Mouse (Mus musculus) left cerebral cortex, postnatal 4 days (tissue): ENCODE results near the gene Krt80. TPM values are rescaled to one million over a fixed set of nuclear protein-coding genes. Genes with fewer than 3 reads are reported as not detected.
A peak's percentile ranks its signal among the peaks of the same experiment; 100 is the strongest.

ENCODE experiments used
- DNase-seq: peaks from one replicate; pipeline ENCODE4 v3.0.0-alpha.2; 2022
- intact Hi-C: fragments of 180-260 bp; cut with DNase I; formaldehyde crosslinking; loops from one replicate; pipeline ENCODE4 v1.15.1; 2025
- total RNA-seq, 2 experiments: library from RNA; stranded (reverse); gene quantifications; 2 replicates each; pipeline ENCODE4 v1.2.3; 2021

The Krt80 gene
- total RNA-seq, 2 experiments from 2014 or later: 0.46 to 0.60 TPM

- intact Hi-C loops: no loop called here
- DNase-seq: no peak
These were observed 49.8 kb downstream of the Krt80 start for GRCm38 (mm10) chr15:101320010-101320617.

DNA sequence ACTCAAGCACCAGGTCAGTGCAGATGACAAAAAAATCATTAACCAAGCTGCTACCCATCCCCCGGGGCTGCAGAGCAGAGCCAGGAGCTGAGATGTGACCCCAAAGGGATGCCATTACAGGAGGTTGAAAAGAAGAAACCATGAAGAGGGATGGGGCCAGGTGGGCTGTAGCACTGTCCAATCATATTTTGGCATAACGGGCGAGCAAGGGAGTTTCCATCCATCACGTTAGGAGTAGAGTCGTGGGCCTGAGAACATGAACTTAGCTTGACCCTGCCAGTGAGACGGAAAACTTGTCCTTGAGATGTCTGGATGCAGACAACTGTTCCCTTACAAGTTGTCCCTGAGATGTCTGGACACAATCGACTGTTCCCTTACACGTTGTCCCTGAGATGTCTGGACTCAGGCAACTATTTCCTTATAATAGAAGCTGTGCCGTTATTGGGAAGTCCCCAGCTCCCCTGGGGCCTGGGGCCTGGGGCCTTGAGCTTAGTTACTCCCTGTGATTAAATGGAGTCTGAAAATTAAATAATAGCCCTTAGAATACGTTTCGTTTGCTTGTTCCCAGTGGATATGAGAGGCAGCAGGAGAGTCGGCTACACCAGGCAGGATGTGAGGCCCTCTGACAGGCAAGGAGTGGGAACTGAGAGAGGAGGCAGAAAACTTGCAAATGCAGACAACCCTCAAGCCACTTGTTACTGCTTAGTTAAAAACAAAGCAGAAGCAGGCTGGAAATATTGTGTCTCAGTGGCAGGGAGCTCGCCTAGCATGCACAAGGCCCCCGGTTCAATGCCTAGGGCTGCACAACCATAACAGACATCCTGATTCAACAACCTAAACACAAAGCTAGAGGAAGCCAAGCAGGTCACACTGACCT lies 50.8 kb downstream of the Krt80 start:
- DNase-seq: no peak
- intact Hi-C loops: no loop called here

DNA sequence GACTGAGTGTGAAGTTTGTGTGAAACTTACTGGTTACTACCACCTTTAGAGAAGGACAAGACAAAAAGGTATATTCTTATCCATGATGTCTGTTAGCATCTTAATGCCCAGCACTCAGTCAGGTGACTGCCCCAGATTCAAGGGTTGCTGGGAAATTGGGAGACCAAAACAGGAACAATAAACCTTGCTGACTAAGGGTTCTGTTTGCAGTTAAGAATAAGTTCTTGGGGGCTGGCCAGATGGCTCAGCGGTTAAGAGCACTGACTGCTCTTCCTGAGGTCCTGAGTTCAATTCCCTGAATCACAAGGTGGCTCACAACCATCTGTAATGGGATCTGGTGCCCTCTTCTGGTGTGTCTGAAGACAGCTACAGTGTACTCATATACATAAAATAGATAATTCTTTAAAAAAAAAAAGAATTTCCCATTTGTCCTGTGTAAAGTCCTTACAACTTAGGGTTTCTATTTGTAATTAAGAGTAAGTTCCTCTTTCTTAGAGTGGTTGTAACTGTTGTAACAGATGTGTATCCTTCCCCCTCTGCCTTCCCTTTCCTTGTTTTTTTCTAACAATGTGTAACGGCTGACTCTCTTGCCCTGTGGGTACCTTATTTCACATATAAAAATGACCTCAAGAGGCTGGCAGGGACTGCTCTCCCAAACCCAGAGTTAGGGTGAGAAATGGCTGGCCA lies 52.0 kb downstream of the Krt80 start:
- intact Hi-C loops: loop anchor here (2.0 kb wide), 1 partner anchor 79 kb away; no protein-coding TSS in a partner anchor
- DNase-seq: no peak

DNA sequence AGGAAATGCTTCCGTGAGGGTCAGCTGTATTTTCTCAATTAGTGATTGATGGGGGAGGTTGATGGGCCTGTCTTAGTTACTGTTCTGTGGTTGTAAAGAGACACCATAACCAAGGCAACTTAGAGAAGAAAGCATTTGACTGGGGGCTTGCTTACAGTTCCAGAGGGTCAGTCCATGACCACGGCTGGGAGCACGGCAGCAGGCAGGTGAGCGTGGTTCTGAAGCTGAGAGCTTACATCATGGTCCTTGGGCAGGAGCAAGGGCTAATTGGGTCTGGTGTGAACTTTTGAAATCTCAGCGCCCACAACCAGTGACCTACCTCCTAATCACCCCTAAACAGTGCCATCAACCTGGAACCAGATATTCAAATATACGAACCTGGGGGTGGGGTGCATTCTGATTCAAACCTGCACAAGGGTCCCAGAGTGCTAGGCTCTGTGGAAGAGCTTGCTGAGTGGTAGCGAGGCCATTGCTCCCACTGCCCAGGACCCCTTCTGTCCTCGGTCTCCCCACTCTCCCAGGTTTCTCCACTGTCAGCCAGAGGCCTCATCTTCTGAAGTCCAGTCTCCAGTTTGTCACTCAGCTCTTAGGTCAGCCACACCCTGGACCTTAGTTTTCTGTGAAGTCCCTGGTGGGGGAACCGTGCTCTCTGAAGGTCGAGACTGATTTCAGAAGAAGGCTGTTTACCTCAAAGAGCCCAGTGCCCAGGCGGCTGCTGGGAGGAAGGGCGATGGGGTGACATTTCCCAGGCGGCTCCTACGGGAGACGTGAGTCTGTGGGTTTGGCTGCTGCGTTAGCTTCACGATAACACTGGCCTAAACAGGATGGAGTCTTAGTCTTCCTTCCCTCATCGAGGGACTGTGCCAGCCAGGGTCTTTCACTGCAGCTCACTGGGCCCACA lies 52.8 kb downstream of the Krt80 start:
- no peak for DNase-seq
- intact Hi-C loops: loop anchor here (2.0 kb wide), 1 partner anchor 78 kb away; no protein-coding TSS in a partner anchor

DNA sequence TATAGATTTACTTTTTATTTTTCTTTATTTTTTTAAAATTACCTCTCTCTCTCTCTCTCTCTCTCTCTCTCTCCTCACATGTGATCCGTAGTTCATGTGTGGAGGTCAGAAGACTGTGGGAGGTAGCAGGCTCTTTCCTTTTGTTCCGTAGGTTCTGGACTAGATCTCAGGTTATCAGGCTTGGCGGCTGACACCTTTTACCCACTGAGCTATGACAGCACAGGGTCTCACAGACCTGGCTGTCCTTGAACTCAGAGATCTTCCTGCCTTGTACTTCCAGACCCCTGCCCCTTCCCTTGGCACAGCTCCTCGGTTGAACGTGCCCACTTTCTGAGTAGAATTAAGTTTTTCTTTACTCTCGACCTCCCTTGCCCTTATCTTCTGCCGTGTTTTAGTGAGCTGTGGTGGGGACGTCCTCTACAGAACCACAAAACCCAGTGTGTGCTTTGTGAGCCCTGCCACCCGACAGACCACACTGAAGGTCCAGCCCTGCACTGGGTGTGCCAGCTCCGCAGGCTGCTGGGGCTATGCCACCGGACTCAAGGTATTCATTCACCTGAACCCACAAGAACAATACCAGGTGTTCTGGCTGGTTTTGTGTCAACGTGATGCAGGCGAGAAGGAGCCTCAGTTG lies 53.6 kb downstream of the Krt80 start:
- DNase-seq: no peak
- intact Hi-C loops: loop anchor here (2.0 kb wide), 1 partner anchor 78 kb away; no protein-coding TSS in a partner anchor

GRCm38 (mm10) chr15:101315832-101316231 lies 54.1 kb downstream of the Krt80 start:
- intact Hi-C loops: loop anchor here (2.0 kb wide), 1 partner anchor 77 kb away; no protein-coding TSS in a partner anchor
- DNase-seq: peak; percentile 92

GRCm38 (mm10) chr15:101315378-101315777 lies 54.6 kb downstream of the Krt80 start:
- intact Hi-C loops: no loop called here

GRCm38 (mm10) chr15:101312006-101312405 lies 58.0 kb downstream of the Krt80 start:
- DNase-seq: no peak
- intact Hi-C loops: no loop called here

More at GRCm38 (mm10) chr15:101315378-101315777, 54.6 kb downstream of the Krt80 start:
- no peak for DNase-seq

DNA sequence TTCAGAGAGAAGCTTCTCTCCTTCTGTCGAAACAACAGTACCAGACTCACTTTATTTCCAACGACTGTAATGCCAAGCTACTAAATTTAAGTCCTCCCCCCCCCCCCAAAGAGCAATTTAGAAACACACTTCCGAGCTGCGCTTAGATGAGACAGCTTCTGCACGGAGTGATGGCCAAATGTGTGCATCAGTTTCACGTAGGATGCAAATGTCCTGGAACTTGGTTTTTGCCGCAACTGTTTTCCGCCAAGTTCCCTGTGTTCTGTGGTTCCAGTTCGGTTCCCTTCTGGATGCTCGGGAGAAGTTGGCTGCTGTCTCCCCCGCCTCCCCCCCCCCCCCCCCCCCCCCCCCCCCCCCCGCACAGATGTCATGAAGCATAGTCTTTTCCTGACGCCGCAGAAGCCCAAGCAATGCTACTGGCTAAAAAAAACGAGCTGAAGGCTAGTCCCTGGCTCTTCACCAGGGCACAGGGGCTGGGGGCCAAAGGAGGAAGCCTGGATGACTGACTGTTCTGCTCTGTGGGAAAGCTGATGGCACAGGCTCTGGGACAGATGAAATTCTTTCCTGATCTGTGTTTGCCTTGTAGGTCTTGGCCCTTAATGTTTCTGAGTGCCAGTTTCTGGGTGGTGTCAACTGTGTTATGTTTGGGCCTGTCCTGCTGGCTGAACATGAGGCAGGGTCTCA lies 58.7 kb downstream of the Krt80 start:
- intact Hi-C loops: no loop called here
- no peak for DNase-seq

DNA sequence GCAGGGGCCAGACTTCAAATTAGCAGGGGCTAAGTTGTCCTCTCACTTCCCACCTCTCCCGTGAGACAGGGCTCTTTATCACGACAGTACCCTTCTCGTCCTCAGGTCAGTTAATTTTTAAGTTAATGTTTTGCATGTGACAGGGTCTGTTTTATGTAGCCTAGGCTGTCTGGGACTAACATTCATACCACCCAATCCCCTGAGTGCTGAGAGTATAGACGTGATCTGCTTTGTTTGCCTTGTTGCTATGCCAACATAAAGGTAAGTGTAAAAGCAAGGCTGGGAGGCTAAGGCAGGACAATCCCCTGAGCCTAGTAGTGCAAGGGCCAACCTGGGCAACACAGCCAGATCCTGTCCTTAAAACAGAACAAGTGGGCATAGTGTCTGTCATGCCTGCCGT lies 60.5 kb downstream of the Krt80 start:
- DNase-seq: no peak
- intact Hi-C loops: no loop called here

DNA sequence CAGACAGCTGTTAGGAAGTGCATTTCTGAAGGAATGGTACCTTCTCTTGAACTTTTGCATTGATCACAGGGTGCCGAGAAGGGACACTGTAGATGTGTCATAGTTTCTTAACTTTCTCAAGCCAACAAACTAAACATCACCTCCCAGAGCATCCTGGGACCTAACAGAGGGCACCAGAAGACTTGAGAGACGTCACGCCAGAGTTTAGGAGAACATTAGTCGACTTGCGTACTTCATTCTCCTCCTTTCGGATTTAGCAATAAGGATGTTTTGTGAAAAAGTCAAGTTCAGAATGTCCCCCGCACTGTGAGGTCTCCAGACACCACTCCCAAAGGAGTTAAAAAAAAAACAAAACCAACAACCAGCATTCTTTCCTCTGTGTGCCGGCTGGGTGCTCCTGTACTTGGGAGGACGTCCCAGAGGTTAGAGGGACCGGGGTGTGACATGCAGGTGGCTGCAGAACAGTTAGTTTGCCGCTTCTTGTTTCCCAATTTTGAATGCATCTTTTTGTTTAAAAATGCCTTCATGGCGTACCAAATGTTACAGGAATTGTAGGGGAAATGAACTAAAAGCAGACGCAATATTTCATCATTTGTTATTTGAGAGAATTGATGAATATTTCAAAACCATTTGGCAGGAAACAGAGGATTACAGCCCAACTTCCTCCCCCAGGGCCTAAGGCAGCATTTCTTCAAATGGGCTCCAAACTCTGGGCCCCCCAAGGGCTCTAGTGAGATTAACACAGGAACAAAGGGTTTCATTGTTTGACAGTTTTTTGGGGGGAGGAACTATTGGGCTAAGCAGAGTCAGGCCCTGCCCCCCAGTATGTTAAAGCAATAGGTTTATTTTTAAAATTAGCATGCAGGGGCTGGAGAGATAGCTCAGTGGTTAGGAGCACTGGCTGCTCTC lies 61.3 kb downstream of the Krt80 start:
- DNase-seq: no peak
- intact Hi-C loops: no loop called here

DNA sequence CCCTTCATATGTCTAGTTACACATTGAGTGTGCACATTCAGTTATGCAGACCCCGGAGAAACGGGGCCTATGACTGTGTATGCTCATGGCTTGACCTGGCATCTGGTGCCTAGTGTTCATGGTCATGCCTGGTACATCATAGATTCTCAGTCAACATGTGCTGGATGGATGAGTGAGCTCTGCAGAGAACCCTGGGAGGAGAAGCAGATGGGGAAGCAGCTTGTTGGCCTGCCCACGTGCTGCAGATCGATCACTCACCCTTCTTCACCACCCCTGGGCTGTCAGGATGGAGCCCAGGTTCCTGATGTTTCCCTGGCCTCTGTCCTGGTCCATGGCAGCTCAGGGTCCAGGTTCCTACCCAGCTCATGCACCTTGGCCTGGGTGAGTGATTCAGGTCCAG lies 63.5 kb downstream of the Krt80 start:
- DNase-seq: no peak
- intact Hi-C loops: no loop called here

GRCm38 (mm10) chr15:101303830-101304229 lies 66.1 kb downstream of the Krt80 start:
- no peak for DNase-seq
- intact Hi-C loops: no loop called here

- intact Hi-C loops: no loop called here
- DNase-seq: no peak
These were observed 67.8 kb downstream of the Krt80 start for GRCm38 (mm10) chr15:101302201-101302600.

DNA sequence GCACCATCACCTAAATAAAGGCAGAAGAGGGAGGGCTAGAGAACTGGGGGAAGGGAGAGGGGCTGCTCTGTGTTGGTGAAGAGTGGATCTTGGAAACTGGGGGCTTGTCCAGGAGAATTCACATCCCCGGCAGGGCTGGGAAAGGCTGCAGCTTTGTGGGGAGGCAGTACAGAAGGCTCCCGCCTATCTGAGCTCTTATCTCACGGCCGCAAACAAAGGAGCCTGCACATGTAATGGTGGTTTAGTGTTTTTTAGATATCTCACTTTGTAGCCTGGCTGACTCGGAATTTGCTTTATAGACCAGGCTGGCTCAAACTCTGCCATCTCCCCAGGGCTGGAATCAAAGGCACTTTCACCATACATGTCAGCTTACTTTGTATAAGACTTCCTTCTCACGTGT lies 69.8 kb downstream of the Krt80 start:
- intact Hi-C loops: no loop called here
- DNase-seq: no peak

DNA sequence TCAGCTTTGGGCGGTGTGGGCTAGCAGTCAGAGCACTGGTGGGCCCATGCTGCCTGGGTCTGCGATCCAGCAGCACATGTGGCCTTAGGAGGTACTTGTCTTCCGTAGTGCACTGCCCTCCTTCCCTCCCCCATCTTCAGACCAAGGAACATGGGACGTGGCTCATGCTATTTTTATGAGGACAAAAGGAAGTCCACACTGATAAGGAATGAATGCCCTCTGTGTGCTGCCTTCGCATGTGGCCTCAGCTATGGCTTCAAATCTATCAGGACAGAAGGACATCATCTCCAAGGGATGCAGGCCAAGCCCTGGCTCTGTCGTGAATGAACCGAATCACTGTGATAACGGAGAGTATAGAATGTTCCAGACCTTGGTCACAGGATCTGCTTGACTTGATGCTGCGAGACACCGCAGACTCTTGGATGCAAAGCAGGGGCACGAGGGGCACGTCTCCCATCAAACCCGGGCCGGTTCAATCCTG lies 70.4 kb downstream of the Krt80 start:
- intact Hi-C loops: no loop called here
- no peak for DNase-seq

DNA sequence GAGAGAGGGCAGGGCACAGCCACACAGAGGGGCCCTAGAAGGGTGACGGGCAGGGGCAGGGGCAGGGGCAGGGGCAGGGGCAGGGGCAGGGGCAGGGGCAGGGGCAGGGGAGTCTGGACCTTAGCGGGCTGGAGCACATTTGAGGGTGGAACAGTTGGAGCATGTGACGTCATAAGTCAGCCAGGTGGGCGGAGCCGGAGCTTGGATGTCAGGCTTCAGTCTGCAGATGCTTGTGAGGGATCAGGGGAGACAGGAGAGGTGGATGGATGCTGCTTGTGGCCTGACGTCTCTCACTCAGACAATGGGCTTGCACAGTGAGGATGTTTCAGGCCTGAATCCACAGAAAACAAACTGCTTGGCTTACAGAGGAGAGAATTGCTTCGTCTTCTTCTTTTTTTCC lies 71.4 kb downstream of the Krt80 start:
- intact Hi-C loops: no loop called here
- peak; percentile 20 for DNase-seq

DNA sequence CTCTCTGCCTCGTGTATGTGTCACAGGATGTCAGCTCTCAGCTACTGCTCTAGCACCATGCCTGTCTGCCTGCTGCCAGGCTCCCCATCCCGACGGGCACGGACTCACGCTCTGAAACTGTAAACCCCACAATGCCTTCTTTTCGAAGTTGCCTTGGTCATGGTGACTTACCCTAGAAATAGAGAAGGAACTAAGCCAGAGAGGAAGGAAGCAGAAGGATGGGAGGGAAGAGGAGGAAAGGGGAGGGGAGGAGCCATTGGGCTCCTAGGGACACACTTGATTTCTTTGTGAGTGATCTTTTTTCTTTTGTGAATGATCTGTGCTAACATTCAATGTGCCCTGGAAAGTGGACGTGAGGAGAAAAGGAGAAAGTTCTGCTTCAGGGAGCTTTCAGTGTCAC lies 72.0 kb downstream of the Krt80 start:
- intact Hi-C loops: no loop called here
- no peak for DNase-seq
